Mouse (Mus musculus): ENCODE results near the gene Pcmt1.

GRCm38 (mm10) chr10:7614834-7615233 is 66.1 kb downstream of the Pcmt1 start:
- no peak for TF ChIP-seq CTCF (IDR thresholded peaks at IDR 0.05; ENCODE audit: low read depth)
- no peak for TF ChIP-seq EP300 (IDR thresholded peaks at IDR 0.05; ENCODE audit: low read depth)
